In genomic region chr3:124075974-124076606, GRCm38 (mm10) we compare ENCODE assay signal across 10 mouse cellular contexts.
DNase-seq lines count a peak whose midpoint lies in the region; ATAC-seq and TF ChIP-seq lines count a peak whose summit lies in the region.
"Had no signal": no experiment of that assay in that cellular context is flagged by ENCODE, and none has a peak within 500 bp of the region (broad histone marks: within the 10 kb centered on the region; RNA-seq: fewer than 3 reads in every experiment).

No protein-coding gene starts in this region.

- peak; percentile 24 for DNase-seq in 416B (ENCODE audit: low read depth)
- peak; percentile 40 for DNase-seq in embryonic facial prominence, embryonic 14.5 days (ENCODE audit: low spot score)
- no peak for DNase-seq in embryo, embryonic 10 days (ENCODE audit: low spot score)
- DNase-seq in gastrocnemius, postnatal 10 days = no peak

- peak; percentile 83 for ATAC-seq in forebrain, embryonic 15.5 days (replicated peaks)
- no peak for ATAC-seq in forebrain, embryonic 12.5 days (ENCODE audit: low FRiP score)
- no peak for ATAC-seq in embryonic facial prominence, embryonic 14.5 days (ENCODE audit: low read depth)
- ATAC-seq in midbrain, embryonic 15.5 days (replicated peaks) = no peak
- ATAC-seq in intestine, postnatal 0 days = no peak

- no peak overlapping the region for H3K4me3 ChIP-seq in forebrain, embryonic 15.5 days
- no peak overlapping the region for H3K4me3 ChIP-seq in forebrain, embryonic 12.5 days (replicated peaks)
- no peak overlapping the region for H3K4me3 ChIP-seq in embryonic facial prominence, embryonic 14.5 days (ENCODE audit: low read depth, low read length)
- no peak overlapping the region for H3K4me3 ChIP-seq in midbrain, embryonic 15.5 days
- H3K4me3 ChIP-seq in intestine, postnatal 0 days (ENCODE audit: low read depth, low read length) = no peak overlapping the region
- H3K4me3 ChIP-seq: layer of hippocampus, adult 2 months; midbrain, embryonic 12.5 days had no signal

- no peak overlapping the region for H3K9ac ChIP-seq in forebrain, embryonic 15.5 days (replicated peaks)
- no peak overlapping the region for H3K9ac ChIP-seq in forebrain, embryonic 12.5 days
- no peak overlapping the region for H3K9ac ChIP-seq in embryonic facial prominence, embryonic 14.5 days (ENCODE audit: low read depth, low read length)
- no peak overlapping the region for H3K9ac ChIP-seq in midbrain, embryonic 15.5 days
- no peak overlapping the region for H3K9ac ChIP-seq in intestine, postnatal 0 days (ENCODE audit: low read depth, low read length)
- H3K9ac ChIP-seq: midbrain, embryonic 12.5 days had no signal

- peaks cover 9% of the 10 kb centered on the region for H3K4me1 ChIP-seq in forebrain, embryonic 15.5 days
- H3K4me1 ChIP-seq in forebrain, embryonic 12.5 days = no peaks in the 10 kb centered on the region
- H3K4me1 ChIP-seq in embryonic facial prominence, embryonic 14.5 days (ENCODE audit: control insufficient read depth, insufficient read depth, low read length) = no peaks in the 10 kb centered on the region
- H3K4me1 ChIP-seq in midbrain, embryonic 15.5 days = peaks cover 4% of the 10 kb centered on the region
- H3K4me1 ChIP-seq in intestine, postnatal 0 days (replicated peaks; ENCODE audit: control insufficient read depth, insufficient read depth, low read length) = no peaks in the 10 kb centered on the region
- H3K4me1 ChIP-seq: midbrain, embryonic 12.5 days had no signal

- 54% methylated on average over 6 of the region's 6 CpGs for WGBS in forebrain, embryonic 15.5 days
- WGBS in forebrain, embryonic 12.5 days = 80% methylated on average over 6 of the region's 6 CpGs
- 56% methylated on average over 6 of the region's 6 CpGs for WGBS in embryonic facial prominence, embryonic 14.5 days
- WGBS in midbrain, embryonic 15.5 days = 47% methylated on average over 6 of the region's 6 CpGs
- WGBS in intestine, postnatal 0 days = 41% methylated on average over 6 of the region's 6 CpGs

- TF ChIP-seq CTCF in intestine, postnatal 0 days (IDR thresholded peaks at IDR 0.05; ENCODE audit: low read depth) = no peak

- no peaks in the 10 kb centered on the region for H3K27me3 ChIP-seq in forebrain, embryonic 15.5 days
- H3K27me3 ChIP-seq in forebrain, embryonic 12.5 days = no peaks in the 10 kb centered on the region
- H3K27me3 ChIP-seq in embryonic facial prominence, embryonic 14.5 days (replicated peaks; ENCODE audit: control insufficient read depth, insufficient read depth, low read length) = no peaks in the 10 kb centered on the region
- H3K27me3 ChIP-seq in midbrain, embryonic 15.5 days (replicated peaks) = no peaks in the 10 kb centered on the region
- no peaks in the 10 kb centered on the region for H3K27me3 ChIP-seq in intestine, postnatal 0 days (replicated peaks; ENCODE audit: control insufficient read depth, insufficient read depth, low read length)
- H3K27me3 ChIP-seq: midbrain, embryonic 12.5 days had no signal

- no peak overlapping the region for H3K4me2 ChIP-seq in forebrain, embryonic 15.5 days (replicated peaks)
- no peak overlapping the region for H3K4me2 ChIP-seq in forebrain, embryonic 12.5 days
- H3K4me2 ChIP-seq in embryonic facial prominence, embryonic 14.5 days (ENCODE audit: low read depth, low read length) = no peak overlapping the region
- no peak overlapping the region for H3K4me2 ChIP-seq in midbrain, embryonic 15.5 days
- H3K4me2 ChIP-seq in intestine, postnatal 0 days (replicated peaks; ENCODE audit: low read depth) = no peak overlapping the region
- H3K4me2 ChIP-seq: midbrain, embryonic 12.5 days had no signal

- H3K9me3 ChIP-seq in forebrain, embryonic 15.5 days = no peaks in the 10 kb centered on the region
- H3K9me3 ChIP-seq in forebrain, embryonic 12.5 days = no peaks in the 10 kb centered on the region
- H3K9me3 ChIP-seq in embryonic facial prominence, embryonic 14.5 days (ENCODE audit: control insufficient read depth, low read length) = no peaks in the 10 kb centered on the region
- no peaks in the 10 kb centered on the region for H3K9me3 ChIP-seq in midbrain, embryonic 15.5 days
- no peaks in the 10 kb centered on the region for H3K9me3 ChIP-seq in intestine, postnatal 0 days (ENCODE audit: control insufficient read depth)
- H3K9me3 ChIP-seq: midbrain, embryonic 12.5 days had no signal

- peak overlapping the region; percentile 43; the same call in 1 of the 2 replicates for H3K27ac ChIP-seq in forebrain, embryonic 15.5 days (replicated peaks)
- no peak overlapping the region for H3K27ac ChIP-seq in forebrain, embryonic 12.5 days
- no peak overlapping the region for H3K27ac ChIP-seq in embryonic facial prominence, embryonic 14.5 days (replicated peaks; ENCODE audit: low read depth, low read length)
- H3K27ac ChIP-seq in midbrain, embryonic 15.5 days = peak overlapping the region; percentile 40; the same call in 1 of the 2 replicates
- no peak overlapping the region for H3K27ac ChIP-seq in intestine, postnatal 0 days (ENCODE audit: low read depth, low read length)
- H3K27ac ChIP-seq: layer of hippocampus, adult 2 months; midbrain, embryonic 12.5 days had no signal

- H3K36me3 ChIP-seq in forebrain, embryonic 15.5 days = no peaks in the 10 kb centered on the region
- H3K36me3 ChIP-seq in forebrain, embryonic 12.5 days (replicated peaks) = no peaks in the 10 kb centered on the region
- H3K36me3 ChIP-seq in embryonic facial prominence, embryonic 14.5 days (ENCODE audit: control insufficient read depth, insufficient read depth, low read length) = no peaks in the 10 kb centered on the region
- H3K36me3 ChIP-seq in midbrain, embryonic 15.5 days (replicated peaks) = no peaks in the 10 kb centered on the region
- H3K36me3 ChIP-seq in intestine, postnatal 0 days (ENCODE audit: control insufficient read depth, insufficient read depth) = no peaks in the 10 kb centered on the region
- H3K36me3 ChIP-seq: midbrain, embryonic 12.5 days had no signal

Comparison
In these comparisons a context has a peak if more than half of its experiments do, and no peak if none do; other contexts are left out.
1. H3K27ac ChIP-seq: peak in forebrain, embryonic 15.5 days (single experiment) and midbrain, embryonic 15.5 days (single experiment); none in forebrain, embryonic 12.5 days (single experiment), embryonic facial prominence, embryonic 14.5 days (single experiment) and intestine, postnatal 0 days (single experiment).
2. DNase-seq: peak in 416B (single experiment) and embryonic facial prominence, embryonic 14.5 days (single experiment); none in embryo, embryonic 10 days (single experiment) and gastrocnemius, postnatal 10 days (single experiment).